Mouse (Mus musculus): ENCODE measurements around the gene Asxl1. TPM values are rescaled to one million over a fixed set of nuclear protein-coding genes. Genes with fewer than 3 reads are reported as not detected.

Gene Asxl1
- total and polyA plus RNA-seq, 2 experiments from 2014 or later: 12.8 to 26.7 TPM

GRCm38 (mm10) chr2:153309106-153309505, 36.5 kb upstream of the Asxl1 start:
- H3K9ac ChIP-seq (replicated peaks; ENCODE audit: low read length): no peak overlapping the region
- no peak overlapping the region for H3K4me2 ChIP-seq (ENCODE audit: low read depth, low read length)
- H3K27ac ChIP-seq: no peak overlapping the region; the same call in 1 of the 2 replicates
- H3K36me3 ChIP-seq (ENCODE audit: insufficient read depth, low read length): no peaks in the 10 kb centered on the region
- H3K9me3 ChIP-seq (ENCODE audit: low read length): no peaks in the 10 kb centered on the region
- WGBS: 79% methylated on average over 8 of the region's 8 CpGs
- H3K4me3 ChIP-seq (ENCODE audit: low read length): no peak overlapping the region
- no peaks in the 10 kb centered on the region; the same call in 1 of the 2 replicates for H3K4me1 ChIP-seq (ENCODE audit: insufficient read depth, low read length)
- TF ChIP-seq CTCF (IDR thresholded peaks at IDR 0.05; ENCODE audit: low read depth): no peak
- no peaks in the 10 kb centered on the region for H3K27me3 ChIP-seq (ENCODE audit: insufficient read depth, low read length)
- DNase-seq (ENCODE audit: low spot score) (no peak), ATAC-seq (0 out of 2 replicates have a peak, but pooled peaks have one; percentile 15)

- Histone ChIP-seq H3K27me3 (ENCODE audit: insufficient read depth, low read length) (no peaks in the 10 kb centered on the region), H3K9ac (replicated peaks; ENCODE audit: low read length) (no peak overlapping the region), H3K9me3 (ENCODE audit: low read length) (no peaks in the 10 kb centered on the region), H3K4me1 (ENCODE audit: insufficient read depth, low read length) (no peaks in the 10 kb centered on the region; the same call in 1 of the 2 replicates), H3K36me3 (ENCODE audit: insufficient read depth, low read length) (no peaks in the 10 kb centered on the region), H3K4me2 (ENCODE audit: low read depth, low read length) (no peak overlapping the region), H3K4me3 (ENCODE audit: low read length) (no peak overlapping the region), H3K27ac (no peak overlapping the region)
- 71% methylated on average over 6 of the region's 6 CpGs for WGBS
- ATAC-seq (no peak), DNase-seq (ENCODE audit: low spot score) (peak; percentile 28)
- TF ChIP-seq CTCF (IDR thresholded peaks at IDR 0.05; ENCODE audit: low read depth): no peak
These were observed 35.4 kb upstream of the Asxl1 start for GRCm38 (mm10) chr2:153310228-153310627.

- Histone ChIP-seq H3K9ac (replicated peaks; ENCODE audit: low read length) (no peak overlapping the region), H3K4me1 (ENCODE audit: insufficient read depth, low read length) (no peaks in the 10 kb centered on the region; the same call in 1 of the 2 replicates), H3K27ac (no peak overlapping the region), H3K4me3 (ENCODE audit: low read length) (no peak overlapping the region), H3K36me3 (ENCODE audit: insufficient read depth, low read length) (peaks cover 12% of the 10 kb centered on the region; the same call in 1 of the 2 replicates), H3K27me3 (ENCODE audit: insufficient read depth, low read length) (no peaks in the 10 kb centered on the region), H3K4me2 (ENCODE audit: low read depth, low read length) (no peak overlapping the region), H3K9me3 (ENCODE audit: low read length) (no peaks in the 10 kb centered on the region)
- ATAC-seq (no peak), DNase-seq (ENCODE audit: low spot score) (no peak)
- TF ChIP-seq CTCF (IDR thresholded peaks at IDR 0.05; ENCODE audit: low read depth): no peak
- WGBS: 88% methylated on average over 9 of the region's 9 CpGs
These were observed 32.7 kb upstream of the Asxl1 start for GRCm38 (mm10) chr2:153312884-153313283.

DNA sequence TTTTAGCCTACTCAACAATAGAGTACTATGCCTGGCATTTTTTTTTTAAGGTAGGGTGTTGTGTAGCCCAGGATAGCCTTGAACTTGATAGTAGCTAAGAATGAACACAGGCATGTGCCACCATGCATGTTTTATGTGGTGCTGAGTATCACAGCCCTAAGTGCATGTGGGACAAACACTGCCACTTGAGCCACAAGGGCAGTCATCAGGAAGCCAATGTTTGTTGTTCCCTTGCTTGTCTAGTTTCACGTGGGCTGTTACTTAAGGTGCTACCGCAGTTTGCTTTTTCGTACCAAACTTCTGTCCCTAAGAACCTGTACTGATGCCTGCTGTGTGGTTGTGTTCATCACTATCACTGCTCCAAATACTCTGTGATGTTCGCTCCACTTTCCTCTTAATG, 27.2 kb upstream of the Asxl1 start:
- Histone ChIP-seq H3K4me3 (ENCODE audit: low read length) (no peak overlapping the region), H3K4me2 (ENCODE audit: low read depth, low read length) (no peak overlapping the region), H3K36me3 (ENCODE audit: insufficient read depth, low read length) (peaks cover 42% of the 10 kb centered on the region), H3K4me1 (ENCODE audit: insufficient read depth, low read length) (no peaks in the 10 kb centered on the region), H3K9me3 (ENCODE audit: low read length) (no peaks in the 10 kb centered on the region), H3K9ac (replicated peaks; ENCODE audit: low read length) (no peak overlapping the region), H3K27me3 (ENCODE audit: insufficient read depth, low read length) (no peaks in the 10 kb centered on the region), H3K27ac (no peak overlapping the region)
- DNase-seq (ENCODE audit: low spot score) (no peak), ATAC-seq (no peak)
- 90% methylated on average over 4 of the region's 4 CpGs for WGBS
- no peak for TF ChIP-seq CTCF (IDR thresholded peaks at IDR 0.05; ENCODE audit: low read depth)

GRCm38 (mm10) chr2:153319036-153319643, 26.5 kb upstream of the Asxl1 start:
- Histone ChIP-seq H3K9ac (replicated peaks; ENCODE audit: low read length) (no peak overlapping the region), H3K9me3 (ENCODE audit: low read length) (no peaks in the 10 kb centered on the region), H3K36me3 (ENCODE audit: insufficient read depth, low read length) (peaks cover 49% of the 10 kb centered on the region), H3K4me1 (ENCODE audit: insufficient read depth, low read length) (no peaks in the 10 kb centered on the region), H3K27me3 (ENCODE audit: insufficient read depth, low read length) (no peaks in the 10 kb centered on the region), H3K4me3 (ENCODE audit: low read length) (no peak overlapping the region), H3K27ac (0 out of 2 replicates have a peak overlapping the region, but pooled peaks have one; percentile 11), H3K4me2 (ENCODE audit: low read depth, low read length) (no peak overlapping the region)
- no peak for TF ChIP-seq CTCF (IDR thresholded peaks at IDR 0.05; ENCODE audit: low read depth)
- WGBS: 81% methylated on average over 8 of the region's 8 CpGs
- DNase-seq (ENCODE audit: low spot score) (no peak), ATAC-seq (no peak)

GRCm38 (mm10) chr2:153325706-153326376, 19.8 kb upstream of the Asxl1 start:
- WGBS: 89% methylated on average over 9 of the region's 9 CpGs
- Histone ChIP-seq H3K27ac (no peak overlapping the region), H3K4me3 (ENCODE audit: low read length) (no peak overlapping the region), H3K4me1 (ENCODE audit: insufficient read depth, low read length) (no peaks in the 10 kb centered on the region), H3K9ac (replicated peaks; ENCODE audit: low read length) (no peak overlapping the region), H3K36me3 (ENCODE audit: insufficient read depth, low read length) (peaks cover 58% of the 10 kb centered on the region), H3K9me3 (ENCODE audit: low read length) (no peaks in the 10 kb centered on the region), H3K4me2 (ENCODE audit: low read depth, low read length) (no peak overlapping the region), H3K27me3 (ENCODE audit: insufficient read depth, low read length) (no peaks in the 10 kb centered on the region)
- ATAC-seq: no peak
- no peak for DNase-seq (ENCODE audit: low spot score)
- no peak for TF ChIP-seq CTCF (IDR thresholded peaks at IDR 0.05; ENCODE audit: low read depth)

GRCm38 (mm10) chr2:153332271-153332670, 13.4 kb upstream of the Asxl1 start:
- no peak overlapping the region for H3K4me3 ChIP-seq (ENCODE audit: low read length)

More at GRCm38 (mm10) chr2:153332271-153332670, 13.4 kb upstream of the Asxl1 start:
- no peak for ATAC-seq
- TF ChIP-seq CTCF (IDR thresholded peaks at IDR 0.05; ENCODE audit: low read depth): no peak
- Histone ChIP-seq H3K4me1 (ENCODE audit: insufficient read depth, low read length) (no peaks in the 10 kb centered on the region), H3K9me3 (ENCODE audit: low read length) (no peaks in the 10 kb centered on the region), H3K36me3 (ENCODE audit: insufficient read depth, low read length) (peaks cover 27% of the 10 kb centered on the region), H3K4me2 (ENCODE audit: low read depth, low read length) (no peak overlapping the region), H3K27ac (no peak overlapping the region), H3K9ac (replicated peaks; ENCODE audit: low read length) (no peak overlapping the region), H3K27me3 (ENCODE audit: insufficient read depth, low read length) (no peaks in the 10 kb centered on the region)
- WGBS: 84% methylated on average over 5 of the region's 5 CpGs
- no peak for DNase-seq (ENCODE audit: low spot score)
